Mouse (Mus musculus) ES-Bruce4 (cell line): ENCODE measurements around the gene Daam1.

Source experiments
- CTCF ChIP-seq: IDR thresholded peaks from one replicate; pipeline ENCODE4 v1.8.1; 2011; ENCODE audit warnings: low read depth, low read length
- EP300 ChIP-seq: IDR thresholded peaks from 2 replicates; pipeline ENCODE4 v1.6.1; 2011; ENCODE audit warnings: low read depth, low read length; ENCODE audit not compliant: insufficient read depth
- POLR2A ChIP-seq: IDR thresholded peaks from one replicate; pipeline ENCODE4 v1.8.1; 2011; ENCODE audit warnings: low read length; ENCODE audit not compliant: insufficient read depth

- no peak for TF ChIP-seq CTCF
- no peak for TF ChIP-seq EP300
- no peak for TF ChIP-seq POLR2A
Observed at GRCm38 (mm10) chr12:71962616-71963015, 131.7 kb downstream of the Daam1 start.
